In genomic region chr8:123687826-123688225, GRCm38 (mm10) we compare ENCODE assay signal across 28 mouse cellular contexts.
"Had no signal": no experiment of that assay in that cellular context is flagged by ENCODE, and none has a peak within 500 bp of the region (broad histone marks: within the 10 kb centered on the region; RNA-seq: fewer than 3 reads in every experiment).

No protein-coding gene starts in this region.

- H3K4me1 ChIP-seq: heart, embryonic 13.5 days; heart, embryonic 15.5 days; hindbrain, embryonic 15.5 days; limb, embryonic 12.5 days; liver, embryonic 13.5 days; liver, embryonic 15.5 days had no signal

- ATAC-seq: hindbrain, postnatal 0 days; intestine, embryonic 16.5 days had no signal

- H3K27me3 ChIP-seq: heart, embryonic 13.5 days; heart, embryonic 15.5 days; hindbrain, embryonic 13.5 days; hindbrain, embryonic 15.5 days had no signal

- H3K9me3 ChIP-seq: heart, embryonic 13.5 days; heart, embryonic 15.5 days; hindbrain, embryonic 13.5 days; hindbrain, embryonic 15.5 days; kidney, embryonic 15.5 days; limb, embryonic 10.5 days; limb, embryonic 12.5 days; liver, embryonic 13.5 days; liver, embryonic 15.5 days had no signal

- H3K36me3 ChIP-seq: heart, embryonic 13.5 days; heart, embryonic 15.5 days; hindbrain, embryonic 13.5 days; hindbrain, embryonic 15.5 days; kidney, embryonic 15.5 days; limb, embryonic 10.5 days; limb, embryonic 12.5 days; liver, embryonic 13.5 days; liver, embryonic 15.5 days had no signal

- H3K4me3 ChIP-seq: heart, adult 2 months; heart, embryonic 13.5 days; heart, embryonic 15.5 days; hindbrain, embryonic 13.5 days; hindbrain, embryonic 15.5 days; kidney, embryonic 15.5 days; layer of hippocampus, adult 2 months; left cerebral cortex, adult 2 months; limb, embryonic 10.5 days; limb, embryonic 12.5 days; liver, embryonic 13.5 days; liver, embryonic 15.5 days had no signal

- DNase-seq: gastrocnemius, postnatal 14 days; gastrocnemius, postnatal 36 days; heart, adult 11 months; heart, adult 2 months; heart, postnatal 14 days; heart, postnatal 36 days; kidney, adult 11 months; kidney, adult 2 months; kidney, adult 9 months; kidney, postnatal 14 days; kidney, postnatal 36 days; liver; liver, embryonic 13.5 days had no signal

- H3K4me2 ChIP-seq: heart, embryonic 11.5 days; heart, embryonic 13.5 days; heart, embryonic 15.5 days; hindbrain, embryonic 13.5 days; hindbrain, embryonic 15.5 days; kidney, embryonic 15.5 days; limb, embryonic 12.5 days; liver, embryonic 11.5 days; liver, embryonic 13.5 days; liver, embryonic 15.5 days had no signal

- H3K9ac ChIP-seq: heart, embryonic 13.5 days; heart, embryonic 15.5 days; hindbrain, embryonic 13.5 days; hindbrain, embryonic 15.5 days; kidney, embryonic 15.5 days; limb, embryonic 12.5 days; liver, embryonic 13.5 days; liver, embryonic 15.5 days had no signal

- H3K27ac ChIP-seq: heart, adult 2 months; heart, embryonic 13.5 days; heart, embryonic 15.5 days; hindbrain, embryonic 13.5 days; hindbrain, embryonic 15.5 days; hindbrain, postnatal 0 days; kidney, embryonic 15.5 days; kidney, postnatal 0 days; layer of hippocampus, adult 2 months; left cerebral cortex, adult 2 months; limb, embryonic 10.5 days; limb, embryonic 12.5 days; liver, embryonic 13.5 days; liver, embryonic 15.5 days had no signal
